Mouse (Mus musculus) lung, embryonic 14.5 days (tissue): ENCODE data around the gene Gm20388. TPM values are rescaled to one million over a fixed set of nuclear protein-coding genes. Genes with fewer than 3 reads are reported as not detected.
A peak's percentile ranks its signal among the peaks of the same experiment; 100 is the strongest.

ENCODE experiments used
- ATAC-seq: fragments of 200-750 bp; cut with Nextera tagmentation; 2 replicates; pipeline ENCODE4 v1.8.0; 2017; ENCODE audit warnings: mild to moderate bottlenecking, moderate TSS enrichment, moderate library complexity; ENCODE audit not compliant: insufficient read depth
- DNase-seq: peaks from one replicate; pipeline ENCODE4 v3.0.0-alpha.2; 2015
- H3K27ac ChIP-seq: fragments of 300-500 bp; sonication (generic); 2 replicates; pipeline ENCODE4 v1.5.1; 2014; ENCODE audit warnings: low read depth, mild to moderate bottlenecking, moderate library complexity
- H3K27me3 ChIP-seq: fragments of 300-500 bp; sonication (generic); 2 replicates; pipeline ENCODE4 v1.6.1; 2014; ENCODE audit warnings: low read length, control low read depth; ENCODE audit not compliant: insufficient read depth
- H3K36me3 ChIP-seq: fragments of 300-500 bp; sonication (generic); 2 replicates; pipeline ENCODE4 v1.6.1; 2014; ENCODE audit warnings: control low read depth; ENCODE audit not compliant: insufficient read depth
- H3K4me1 ChIP-seq: fragments of 300-500 bp; sonication (generic); 2 replicates; pipeline ENCODE4 v1.6.1; 2014; ENCODE audit warnings: antibody characterized with exemption, control low read depth; ENCODE audit not compliant: insufficient read depth
- H3K4me2 ChIP-seq: fragments of 300-500 bp; sonication (generic); 2 replicates; pipeline ENCODE4 v1.6.1; 2014; ENCODE audit warnings: mild to moderate bottlenecking
- H3K4me3 ChIP-seq: fragments of 300-500 bp; sonication (generic); 2 replicates; pipeline ENCODE4 v1.5.1; 2014; ENCODE audit warnings: low read depth, low read length
- H3K9ac ChIP-seq: fragments of 300-500 bp; sonication (generic); 2 replicates; pipeline ENCODE4 v1.6.1; 2014
- H3K9me3 ChIP-seq: fragments of 300-500 bp; sonication (generic); 2 replicates; pipeline ENCODE4 v1.6.1; 2016; ENCODE audit warnings: low read depth, low read length, control low read depth
- CTCF ChIP-seq: IDR thresholded peaks from 2 replicates; pipeline ENCODE4 v1.5.1; 2016; ENCODE audit warnings: antibody characterized with exemption, low read depth
- WGBS: fragments of 180-500 bp; shearing (Covaris S2); extraction: QIAGEN DNeasy Blood & Tissue Kit; methylation state at CpG from one replicate; pipeline ENCODE4 v1.1.7; 2014; 5-methylcytosine and 5-hydroxymethylcytosine counted together
- polyA plus RNA-seq: library from polyadenylated mRNA; unstranded; fragments of >200 nt; fragmentation: Nextera tagmentation; extraction: Ambion mirVana; gene quantifications from 2 replicates; pipeline ENCODE4 v1.2.1, GENCODE M21; 2014

Gene Gm20388
- polyA plus RNA-seq, 1 experiment from 2014 or later: not detected

GRCm38 (mm10) chr8:122011066-122011588, 2100.5 kb downstream of the Gm20388 start:
- Histone ChIP-seq H3K27me3 (no peaks in the 10 kb centered on the region), H3K36me3 (peaks cover 62% of the 10 kb centered on the region), H3K9ac (no peak overlapping the region), H3K4me1 (no peaks in the 10 kb centered on the region), H3K4me3 (no peak overlapping the region), H3K9me3 (no peaks in the 10 kb centered on the region), H3K27ac (no peak overlapping the region), H3K4me2 (no peak overlapping the region)
- ATAC-seq (no peak), DNase-seq (no peak)
- 0 out of 2 replicates have a peak, but pooled peaks have one; percentile 2 for TF ChIP-seq CTCF
- 54% methylated on average over 7 of the region's 7 CpGs for WGBS

- no peak for ATAC-seq
- H3K36me3 ChIP-seq: peaks cover 47% of the 10 kb centered on the region
- H3K4me3 ChIP-seq: no peak overlapping the region
- no peak overlapping the region for H3K9ac ChIP-seq
- TF ChIP-seq CTCF: no peak
- no peaks in the 10 kb centered on the region for H3K27me3 ChIP-seq
- DNase-seq: no peak
- WGBS: 77% methylated on average over 3 of the region's 3 CpGs
- H3K4me2 ChIP-seq: no peak overlapping the region
- no peaks in the 10 kb centered on the region for H3K9me3 ChIP-seq
- no peaks in the 10 kb centered on the region for H3K4me1 ChIP-seq
- H3K27ac ChIP-seq: no peak overlapping the region
Measured at GRCm38 (mm10) chr8:122014606-122015005, 2104.0 kb downstream of the Gm20388 start.

GRCm38 (mm10) chr8:122018046-122018831, 2107.6 kb downstream of the Gm20388 start:
- H3K4me2 ChIP-seq: no peak overlapping the region
- no peaks in the 10 kb centered on the region for H3K9me3 ChIP-seq
- WGBS: 49% methylated on average over 22 of the region's 22 CpGs
- no peak overlapping the region for H3K4me3 ChIP-seq
- ATAC-seq (peak; percentile 84), DNase-seq (peak; percentile 92)
- H3K27me3 ChIP-seq: no peaks in the 10 kb centered on the region
- H3K9ac ChIP-seq: no peak overlapping the region
- no peak for TF ChIP-seq CTCF
- H3K4me1 ChIP-seq: peaks cover 5% of the 10 kb centered on the region; the same call in 1 of the 2 replicates
- peaks cover 50% of the 10 kb centered on the region for H3K36me3 ChIP-seq
- H3K27ac ChIP-seq: peak overlapping the region; percentile 19; the same call in 1 of the 2 replicates

GRCm38 (mm10) chr8:122019162-122019561, 2108.5 kb downstream of the Gm20388 start:
- no peak overlapping the region for H3K4me2 ChIP-seq
- WGBS: 97% methylated on average over 1 of the region's 1 CpGs
- no peak for DNase-seq
- H3K4me3 ChIP-seq: no peak overlapping the region
- no peak overlapping the region for H3K27ac ChIP-seq
- no peak overlapping the region for H3K9ac ChIP-seq
- no peak for TF ChIP-seq CTCF
- peaks cover 5% of the 10 kb centered on the region; the same call in 1 of the 2 replicates for H3K4me1 ChIP-seq
- ATAC-seq: no peak
- no peaks in the 10 kb centered on the region for H3K9me3 ChIP-seq
- H3K36me3 ChIP-seq: peaks cover 56% of the 10 kb centered on the region
- H3K27me3 ChIP-seq: no peaks in the 10 kb centered on the region

GRCm38 (mm10) chr8:122020050-122020771, 2109.6 kb downstream of the Gm20388 start:
- DNase-seq (no peak), ATAC-seq (no peak)
- Histone ChIP-seq H3K9ac (no peak overlapping the region), H3K27me3 (no peaks in the 10 kb centered on the region), H3K4me3 (no peak overlapping the region), H3K27ac (no peak overlapping the region), H3K4me1 (peaks cover 5% of the 10 kb centered on the region; the same call in 1 of the 2 replicates), H3K4me2 (no peak overlapping the region), H3K9me3 (no peaks in the 10 kb centered on the region), H3K36me3 (peaks cover 62% of the 10 kb centered on the region)
- whole genome bisulfite sequencing: 78% methylated on average over 8 of the region's 8 CpGs
- no peak for TF ChIP-seq CTCF

GRCm38 (mm10) chr8:122021725-122022124, 2111.1 kb downstream of the Gm20388 start:
- H3K4me2 ChIP-seq: no peak overlapping the region
- peaks cover 5% of the 10 kb centered on the region; the same call in 1 of the 2 replicates for H3K4me1 ChIP-seq
- ATAC-seq (no peak), DNase-seq (peak; percentile 31)
- no peak overlapping the region for H3K4me3 ChIP-seq
- H3K36me3 ChIP-seq: peaks cover 66% of the 10 kb centered on the region
- no peaks in the 10 kb centered on the region for H3K27me3 ChIP-seq
- 62% methylated on average over 2 of the region's 2 CpGs for WGBS
- H3K9ac ChIP-seq: no peak overlapping the region
- H3K27ac ChIP-seq: no peak overlapping the region
- H3K9me3 ChIP-seq: no peaks in the 10 kb centered on the region
- no peak for TF ChIP-seq CTCF

- Histone ChIP-seq H3K27ac (no peak overlapping the region), H3K4me3 (no peak overlapping the region), H3K9me3 (no peaks in the 10 kb centered on the region), H3K4me2 (no peak overlapping the region), H3K27me3 (no peaks in the 10 kb centered on the region), H3K36me3 (peaks cover 68% of the 10 kb centered on the region), H3K9ac (no peak overlapping the region), H3K4me1 (peaks cover 5% of the 10 kb centered on the region; the same call in 1 of the 2 replicates)
- WGBS: 70% methylated on average over 6 of the region's 6 CpGs
- no peak for TF ChIP-seq CTCF
- ATAC-seq: no peak
- peak; percentile 51 for DNase-seq
Measured at GRCm38 (mm10) chr8:122022274-122022673, 2111.6 kb downstream of the Gm20388 start.
